Mouse (Mus musculus): Measurements from ENCODE around the gene Atp1a4.

Atp1a4 gene

GRCm38 (mm10) chr1:172219451-172220406, 38.5 kb downstream of the Atp1a4 start, which contains the start of gene Casq1:
TSS of gene Casq1 (minus strand) at chr1:172219868.
- no peak for DNase-seq (ENCODE audit: low read depth, low spot score)

DNA sequence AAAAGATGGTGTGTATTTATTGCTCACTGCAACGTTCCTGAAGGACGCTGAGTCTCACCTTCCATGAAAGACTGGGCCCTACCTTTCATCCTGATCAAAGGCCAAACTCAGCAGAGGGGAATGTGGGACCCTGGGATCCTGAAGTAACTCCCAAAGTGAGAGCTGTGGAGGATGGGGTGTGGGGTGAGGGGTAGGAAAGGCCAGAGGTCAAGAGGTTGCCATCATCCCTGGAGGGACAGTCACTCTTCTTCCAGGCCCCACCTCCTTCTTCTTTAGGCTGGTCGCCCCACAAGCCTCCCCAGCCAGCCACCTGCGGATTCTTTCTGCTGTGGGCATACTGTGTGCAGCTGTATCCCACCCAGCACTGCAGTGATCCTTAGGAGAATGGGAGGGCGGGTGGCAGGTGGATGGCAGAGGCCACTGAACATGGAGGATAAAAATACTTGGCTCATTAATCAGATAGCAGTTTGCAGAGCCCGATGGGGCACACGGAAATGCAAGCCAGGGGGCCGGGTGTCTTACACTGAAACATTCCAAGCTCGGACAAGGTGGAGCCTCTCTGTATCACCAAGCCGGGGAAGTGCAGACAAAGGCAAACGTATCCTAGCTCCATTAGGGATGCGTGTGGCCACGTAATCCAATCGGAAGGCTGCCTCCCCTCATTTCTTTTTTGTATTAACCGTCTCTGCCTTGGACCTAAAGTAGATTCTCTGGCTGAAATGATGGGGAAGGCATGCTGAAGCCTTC, 39.9 kb downstream of the Atp1a4 start:
- DNase-seq (ENCODE audit: low read depth, low spot score), result no peak

DNA sequence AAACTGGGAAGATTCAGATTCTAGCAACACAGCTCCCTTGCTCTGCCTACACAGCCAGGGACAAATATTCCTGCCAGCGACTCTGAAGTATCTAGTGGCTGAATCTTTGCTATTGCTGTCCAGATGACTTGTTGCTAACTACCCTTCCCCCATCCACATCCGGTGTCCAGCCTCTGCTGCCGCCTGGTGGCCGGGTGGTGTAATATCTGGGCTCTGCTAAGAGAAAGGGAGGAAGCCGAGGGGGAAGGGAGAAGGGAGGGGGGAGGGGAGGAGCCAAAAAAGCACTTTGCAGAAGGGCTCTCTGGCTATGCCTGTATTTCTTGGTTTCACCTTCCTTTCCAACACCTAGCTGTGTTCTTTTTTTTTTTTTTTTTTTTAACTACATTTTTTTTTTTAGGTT, 41.1 kb downstream of the Atp1a4 start:
- DNase-seq (ENCODE audit: low read depth, low spot score), result peak; percentile 89

- DNase-seq (ENCODE audit: low read depth, low spot score), result no peak
Observed at GRCm38 (mm10) chr1:172214748-172215147, 43.5 kb downstream of the Atp1a4 start.

- DNase-seq (ENCODE audit: low read depth, low spot score), result no peak
Observed at GRCm38 (mm10) chr1:172213771-172214170, 44.4 kb downstream of the Atp1a4 start.

- no peak for DNase-seq (ENCODE audit: low read depth, low spot score)
Observed at GRCm38 (mm10) chr1:172212776-172213175, 45.4 kb downstream of the Atp1a4 start.

DNA sequence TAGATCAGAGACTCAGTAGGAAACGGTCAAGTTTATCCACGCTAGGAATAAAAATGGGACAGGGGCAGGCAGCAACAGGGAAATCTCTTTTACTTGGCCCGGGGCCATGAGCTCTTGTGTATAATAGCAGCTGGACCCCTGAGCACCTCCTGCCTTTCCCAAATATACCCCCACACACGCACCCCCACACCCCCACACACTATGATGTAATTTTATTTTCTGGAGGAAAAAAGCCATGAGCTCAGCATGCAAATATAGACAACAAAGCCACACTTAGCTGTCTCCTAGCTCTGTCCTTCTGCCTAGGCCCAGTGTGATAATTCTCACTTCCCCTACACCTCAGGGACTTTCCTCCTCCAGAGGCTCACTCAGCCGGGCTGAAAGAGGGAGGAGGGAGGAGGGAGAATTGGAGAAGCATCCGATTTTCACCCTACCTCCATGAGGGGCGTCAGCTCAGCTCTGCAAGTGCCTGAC, 51.1 kb downstream of the Atp1a4 start:
- DNase-seq (ENCODE audit: low read depth, low spot score), result no peak

DNA sequence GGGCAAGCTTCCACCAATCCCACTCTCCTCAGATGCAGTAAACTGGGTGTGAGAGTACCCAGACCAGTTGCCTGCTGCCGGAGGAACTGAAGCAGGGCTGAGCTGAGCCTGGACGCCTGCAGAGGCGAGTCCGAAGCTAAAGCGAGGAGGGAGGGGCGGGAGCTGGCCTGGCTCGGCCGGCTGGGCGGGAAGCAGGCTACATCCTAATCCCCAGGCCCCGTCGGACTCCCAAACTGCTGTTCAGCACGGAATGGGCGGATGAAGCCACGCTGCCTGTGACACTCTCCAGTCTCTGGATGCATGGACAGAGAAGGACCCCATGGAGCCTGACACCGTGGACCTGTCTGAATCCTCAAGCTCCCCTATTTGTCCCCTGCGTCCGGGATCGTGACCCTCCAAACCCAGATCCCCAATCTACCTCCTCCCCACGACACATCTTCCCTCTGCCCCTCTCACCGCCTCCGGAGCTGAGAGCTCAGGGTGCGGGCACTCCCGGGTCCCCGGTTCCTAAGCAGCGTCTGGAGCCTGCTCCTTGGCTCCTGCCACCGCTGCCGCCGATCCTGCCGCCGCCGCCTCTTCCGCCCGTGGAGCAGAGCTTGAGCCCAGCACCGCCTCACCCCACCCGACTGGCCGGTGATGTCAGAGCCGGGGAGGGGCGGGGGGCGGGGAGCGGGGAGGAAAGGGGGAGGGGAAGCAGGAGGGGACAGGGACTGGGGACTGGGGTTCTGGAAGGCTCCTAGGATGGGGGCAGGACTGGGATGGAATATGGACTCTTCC, 51.9 kb downstream of the Atp1a4 start, which contains the start of gene Pea15a:
Gene Pea15a, minus strand, starts transcription at position 664 of the 777 bp plus-strand sequence.
- DNase-seq (ENCODE audit: low read depth, low spot score), result no peak

GRCm38 (mm10) chr1:172205741-172206087, 52.5 kb downstream of the Atp1a4 start:
- no peak for DNase-seq (ENCODE audit: low read depth, low spot score)

DNA sequence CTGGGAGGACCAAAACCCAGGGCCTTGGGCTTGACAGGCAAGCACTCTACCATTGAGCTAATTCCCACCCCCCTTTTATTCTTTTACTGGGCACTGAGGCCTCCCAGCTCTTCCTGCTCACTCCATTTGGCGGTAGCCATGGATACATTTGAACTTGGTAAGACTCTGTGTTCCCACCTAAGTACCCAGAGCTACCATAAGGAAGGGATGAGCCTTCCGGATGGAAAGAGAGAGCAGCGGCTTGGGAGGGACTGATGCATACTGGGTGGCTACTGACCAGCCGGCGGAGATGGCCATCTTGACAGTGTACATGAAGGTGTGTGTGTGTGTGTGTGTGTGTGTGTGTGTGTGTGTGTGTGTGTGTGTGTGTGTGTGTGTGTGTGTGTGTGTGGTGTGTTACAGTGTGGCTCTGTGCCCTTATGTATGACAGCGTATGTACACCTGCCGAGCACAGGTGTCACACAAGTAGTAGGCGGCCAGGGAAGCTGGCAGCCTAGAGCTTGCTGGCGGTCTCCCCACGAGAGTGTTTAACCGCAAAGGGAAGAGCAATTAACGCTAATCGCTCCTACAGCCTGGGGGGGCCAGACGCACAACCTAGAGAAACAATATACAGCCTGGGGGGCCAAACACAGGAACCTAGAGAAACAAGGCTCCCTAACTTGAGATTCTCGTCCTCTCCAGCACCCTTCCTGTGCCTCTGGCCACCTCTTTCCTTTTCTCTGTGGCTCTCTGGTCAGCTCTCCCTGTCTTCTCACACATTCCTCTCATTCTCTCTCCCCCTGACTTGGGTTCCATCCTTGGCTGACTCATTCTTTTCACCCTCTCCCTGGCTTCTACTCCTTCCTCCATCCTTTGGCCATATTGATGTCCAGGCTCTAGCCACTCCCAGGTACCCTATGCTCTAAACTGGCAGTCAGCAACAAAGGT, 53.1 kb downstream of the Atp1a4 start:
- DNase-seq (ENCODE audit: low read depth, low spot score), result no peak

GRCm38 (mm10) chr1:172204033-172204813, 54.0 kb downstream of the Atp1a4 start:
- DNase-seq (ENCODE audit: low read depth, low spot score), result no peak

GRCm38 (mm10) chr1:172203566-172203965, 54.6 kb downstream of the Atp1a4 start:
- DNase-seq (ENCODE audit: low read depth, low spot score), result no peak

DNA sequence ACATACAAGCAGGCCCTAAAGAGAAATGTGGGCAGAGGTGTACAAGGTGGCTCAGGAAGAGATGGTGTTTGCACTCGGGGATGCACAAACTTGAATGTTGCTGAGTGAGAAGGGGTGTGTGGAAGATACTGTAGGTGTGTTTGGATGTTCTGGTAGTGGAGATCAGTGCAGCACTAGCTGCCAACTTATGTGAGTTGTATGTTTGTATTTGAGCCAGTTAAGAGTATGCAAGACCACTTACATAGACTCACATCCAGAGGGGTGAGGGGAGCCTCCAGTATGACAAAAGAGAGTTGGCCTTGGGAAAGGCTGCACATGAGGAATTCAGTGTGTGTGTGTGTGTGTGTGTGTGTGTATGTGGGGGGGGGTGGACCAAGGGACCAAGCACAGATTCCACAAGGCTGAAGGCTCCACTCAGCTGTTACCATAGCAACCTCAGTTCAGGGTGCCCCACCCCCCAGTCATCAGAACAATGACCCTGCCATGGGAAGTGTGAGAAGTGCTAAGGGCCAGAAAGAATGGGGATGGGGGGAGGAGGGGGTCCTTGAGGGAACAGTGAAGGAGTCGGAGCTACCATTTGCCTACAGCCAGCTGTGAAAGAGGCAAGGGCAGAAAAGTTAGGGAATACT, 55.2 kb downstream of the Atp1a4 start:
- DNase-seq (ENCODE audit: low read depth, low spot score), result no peak

GRCm38 (mm10) chr1:172201967-172202880, 56.0 kb downstream of the Atp1a4 start:
- DNase-seq (ENCODE audit: low read depth, low spot score), result peak; percentile 73

DNA sequence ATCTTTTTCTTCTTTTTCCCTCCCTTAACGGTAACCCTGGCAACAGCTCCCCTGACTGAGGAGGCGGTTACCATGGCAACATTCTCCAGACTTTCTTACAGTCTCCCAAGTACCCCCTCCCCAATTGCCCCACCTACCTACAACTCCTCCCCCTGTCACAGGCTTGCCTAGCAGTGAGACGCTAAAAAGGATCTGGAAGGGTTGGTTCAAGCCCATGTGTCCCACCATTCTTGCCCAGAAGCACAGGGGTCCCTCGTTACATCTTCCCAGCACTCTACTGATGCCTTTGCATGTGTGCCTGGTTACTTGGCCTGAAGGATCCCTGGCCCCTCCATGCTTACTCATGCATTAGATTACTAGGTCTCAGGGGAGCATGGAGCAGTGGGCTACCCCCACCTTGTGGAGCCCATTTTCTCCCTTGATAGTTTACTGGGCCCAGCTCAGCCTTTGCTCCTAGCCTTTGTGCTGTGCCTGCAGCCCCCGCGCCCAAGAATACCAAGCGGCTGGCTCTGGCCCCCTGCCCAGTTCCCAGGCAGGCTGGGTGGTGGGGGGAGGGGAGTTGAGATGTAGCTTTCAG, 57.3 kb downstream of the Atp1a4 start:
- no peak for DNase-seq (ENCODE audit: low read depth, low spot score)

DNA sequence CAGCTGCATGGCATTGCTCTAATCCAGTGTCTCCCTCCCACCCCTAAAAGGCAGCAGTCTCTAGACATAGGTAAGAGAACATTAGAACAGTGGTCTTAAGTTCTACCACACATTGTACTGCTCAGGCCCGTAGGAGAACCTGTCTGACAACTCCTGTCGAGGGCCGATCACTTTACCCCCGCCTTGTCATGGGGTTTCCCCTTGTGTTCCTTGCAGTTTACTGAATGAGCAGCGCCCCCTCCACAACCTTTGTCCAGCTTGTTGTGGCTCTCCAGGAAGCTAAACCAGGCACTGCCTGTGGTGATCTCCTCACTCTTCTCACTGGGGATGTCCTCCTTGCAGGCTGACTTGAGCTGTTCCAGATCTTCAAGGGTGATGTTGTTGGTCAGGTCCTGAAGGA, 58.1 kb downstream of the Atp1a4 start:
- DNase-seq (ENCODE audit: low read depth, low spot score), result no peak

GRCm38 (mm10) chr1:172198996-172199395, 59.2 kb downstream of the Atp1a4 start:
- no peak for DNase-seq (ENCODE audit: low read depth, low spot score)

DNA sequence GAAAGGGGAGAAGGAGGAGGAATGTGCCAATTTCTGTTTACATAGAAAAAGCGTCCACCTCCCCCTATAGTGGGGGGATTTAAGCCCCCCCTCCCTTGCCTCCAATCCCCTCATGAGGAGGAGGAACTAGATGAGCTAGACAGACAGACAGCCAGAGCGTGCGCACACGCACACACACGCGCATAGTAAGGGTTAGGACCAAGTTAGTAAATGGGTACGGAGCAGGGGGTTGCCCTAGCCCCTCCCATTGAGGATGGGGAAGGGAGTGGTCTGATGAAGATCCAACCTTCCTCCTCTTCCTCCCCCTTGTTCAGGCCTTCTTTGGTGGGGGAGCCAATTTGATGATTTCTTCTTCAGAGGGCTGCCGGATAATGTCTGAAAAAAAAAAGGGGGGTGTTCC, 59.9 kb downstream of the Atp1a4 start:
- no peak for DNase-seq (ENCODE audit: low read depth, low spot score)

Measured in retina, adult 2 months (tissue).